Mouse (Mus musculus) embryonic facial prominence, embryonic 11.5 days (tissue): ENCODE results near the gene Dhodh. TPM values are rescaled to one million over a fixed set of nuclear protein-coding genes. Genes with fewer than 3 reads are reported as not detected.

Experiments
- ATAC-seq: fragments of 200-750 bp; cut with Nextera tagmentation; replicated peaks from 2 replicates; pipeline ENCODE4 v1.8.0; 2017; ENCODE audit warnings: low read depth; ENCODE audit not compliant: insufficient number of reproducible peaks, low FRiP score, low TSS enrichment
- DNase-seq: peaks from one replicate; pipeline ENCODE4 v3.0.0-alpha.2; 2015; ENCODE audit warnings: low spot score
- H3K27ac ChIP-seq: fragments of 300-500 bp; sonication (generic); replicated peaks from 2 replicates; pipeline ENCODE4 v1.5.1; 2014; ENCODE audit warnings: mild to moderate bottlenecking, low read depth, low read length, control low read depth
- H3K27me3 ChIP-seq: fragments of 300-500 bp; sonication (generic); 2 replicates; pipeline ENCODE4 v1.6.1; 2014; ENCODE audit warnings: mild to moderate bottlenecking, low read length, moderate library complexity, mixed read lengths; ENCODE audit not compliant: control insufficient read depth, insufficient read depth
- H3K36me3 ChIP-seq: fragments of 300-500 bp; sonication (generic); replicated peaks from 2 replicates; pipeline ENCODE4 v1.6.1; 2014; ENCODE audit warnings: low read depth, mild to moderate bottlenecking, low read length, moderate library complexity, mixed read lengths; ENCODE audit not compliant: control insufficient read depth, insufficient read depth
- H3K4me1 ChIP-seq: fragments of 300-500 bp; sonication (generic); 2 replicates; pipeline ENCODE4 v1.6.1; 2014; ENCODE audit warnings: low read length, mixed read lengths; ENCODE audit not compliant: control insufficient read depth, insufficient read depth
- H3K4me2 ChIP-seq: fragments of 300-500 bp; sonication (generic); 2 replicates; pipeline ENCODE4 v1.6.1; 2014; ENCODE audit warnings: low read depth, mild to moderate bottlenecking, control low read depth, low read length, moderate library complexity
- H3K4me3 ChIP-seq: fragments of 300-500 bp; sonication (generic); 2 replicates; pipeline ENCODE4 v1.5.1; 2014; ENCODE audit warnings: low read depth, low read length, control low read depth
- H3K9ac ChIP-seq: fragments of 300-500 bp; sonication (generic); replicated peaks from 2 replicates; pipeline ENCODE4 v1.6.1; 2014; ENCODE audit warnings: mild to moderate bottlenecking, control low read depth, low read length
- H3K9me3 ChIP-seq: fragments of 300-500 bp; sonication (generic); replicated peaks from 2 replicates; pipeline ENCODE4 v1.6.1; 2016; ENCODE audit warnings: mild to moderate bottlenecking, low read length, inconsistent platforms, mixed read lengths; ENCODE audit not compliant: control insufficient read depth
- WGBS: fragments of 180-500 bp; shearing (Covaris S2); extraction: QIAGEN DNeasy Blood & Tissue Kit; methylation state at CpG from one replicate; pipeline ENCODE4 v1.1.7; 2014; 5-methylcytosine and 5-hydroxymethylcytosine counted together
- polyA plus RNA-seq: library from polyadenylated mRNA; unstranded; fragments of >200 nt; fragmentation: Nextera tagmentation; extraction: Ambion mirVana; gene quantifications from 2 replicates; pipeline ENCODE4 v1.2.1, GENCODE M21; 2014

Dhodh gene
- polyA plus RNA-seq: 41.5 and 44.6 TPM in 2 replicates

GRCm38 (mm10) chr8:109608271-109609152 lies at the start of gene Dhodh:
TSS of gene Dhodh (minus strand) at chr8:109608673.
- no peaks in the 10 kb centered on the region for H3K27me3 ChIP-seq
- peak within 1 kb of the TSS; percentile 84 for H3K9ac ChIP-seq
- WGBS: under 1% methylated on average over 42 of the region's 42 CpGs
- peak within 1 kb of the TSS; percentile 70 for H3K4me2 ChIP-seq
- peak within 1 kb of the TSS; percentile 46 for H3K4me3 ChIP-seq
- peak within 1 kb of the TSS; percentile 94 for H3K27ac ChIP-seq
- H3K9me3 ChIP-seq: no peaks in the 10 kb centered on the region
- no peaks in the 10 kb centered on the region; the same call in none of the 2 replicates for H3K36me3 ChIP-seq
- DNase-seq (peak; percentile 97), ATAC-seq (peak; percentile 98)
- H3K4me1 ChIP-seq: no peaks in the 10 kb centered on the region; the same call in 1 of the 2 replicates

GRCm38 (mm10) chr8:109656860-109657259 lies 48.4 kb upstream of the Dhodh start:
- H3K27ac ChIP-seq: no peak overlapping the region
- no peak overlapping the region for H3K4me3 ChIP-seq
- DNase-seq (no peak), ATAC-seq (no peak)
- no peaks in the 10 kb centered on the region for H3K4me1 ChIP-seq
- no peaks in the 10 kb centered on the region for H3K36me3 ChIP-seq
- WGBS: 87% methylated on average over 3 of the region's 3 CpGs
- no peak overlapping the region for H3K9ac ChIP-seq
- no peak overlapping the region for H3K4me2 ChIP-seq
- no peaks in the 10 kb centered on the region for H3K9me3 ChIP-seq
- H3K27me3 ChIP-seq: no peaks in the 10 kb centered on the region

GRCm38 (mm10) chr8:109650801-109651200 lies 42.3 kb upstream of the Dhodh start:
- ATAC-seq: no peak
- Histone ChIP-seq H3K4me2 (no peak overlapping the region), H3K27me3 (no peaks in the 10 kb centered on the region), H3K9me3 (no peaks in the 10 kb centered on the region), H3K27ac (no peak overlapping the region), H3K4me3 (no peak overlapping the region), H3K4me1 (no peaks in the 10 kb centered on the region), H3K9ac (no peak overlapping the region), H3K36me3 (no peaks in the 10 kb centered on the region)
- 75% methylated on average over 10 of the region's 10 CpGs for WGBS
- no peak for DNase-seq

GRCm38 (mm10) chr8:109648469-109648868 lies 40.0 kb upstream of the Dhodh start:
- Histone ChIP-seq H3K36me3 (no peaks in the 10 kb centered on the region), H3K4me3 (no peak overlapping the region), H3K9ac (no peak overlapping the region), H3K27me3 (no peaks in the 10 kb centered on the region), H3K9me3 (no peaks in the 10 kb centered on the region), H3K4me2 (no peak overlapping the region), H3K27ac (no peak overlapping the region), H3K4me1 (no peaks in the 10 kb centered on the region)
- ATAC-seq (no peak), DNase-seq (no peak)
- 85% methylated on average over 7 of the region's 7 CpGs for WGBS

GRCm38 (mm10) chr8:109647331-109647730 lies 38.9 kb upstream of the Dhodh start:
- Histone ChIP-seq H3K4me1 (no peaks in the 10 kb centered on the region), H3K27me3 (no peaks in the 10 kb centered on the region), H3K27ac (no peak overlapping the region), H3K4me3 (no peak overlapping the region), H3K9me3 (no peaks in the 10 kb centered on the region), H3K36me3 (no peaks in the 10 kb centered on the region), H3K9ac (no peak overlapping the region), H3K4me2 (no peak overlapping the region)
- WGBS: 67% methylated on average over 11 of the region's 11 CpGs
- DNase-seq: peak; percentile 17
- ATAC-seq: no peak

- no peak overlapping the region for H3K4me2 ChIP-seq
- H3K9me3 ChIP-seq: no peaks in the 10 kb centered on the region
- no peak overlapping the region for H3K4me3 ChIP-seq
- H3K9ac ChIP-seq: no peak overlapping the region
- H3K36me3 ChIP-seq: no peaks in the 10 kb centered on the region
- no peak for ATAC-seq
- DNase-seq: no peak
- no peaks in the 10 kb centered on the region for H3K4me1 ChIP-seq
- 71% methylated on average over 5 of the region's 5 CpGs for WGBS
- H3K27me3 ChIP-seq: no peaks in the 10 kb centered on the region
- no peak overlapping the region for H3K27ac ChIP-seq
Observed at GRCm38 (mm10) chr8:109641236-109641635, 32.8 kb upstream of the Dhodh start.

- Histone ChIP-seq H3K4me2 (no peak overlapping the region), H3K27me3 (no peaks in the 10 kb centered on the region), H3K9ac (no peak overlapping the region), H3K27ac (no peak overlapping the region), H3K4me1 (no peaks in the 10 kb centered on the region), H3K36me3 (no peaks in the 10 kb centered on the region), H3K4me3 (no peak overlapping the region), H3K9me3 (no peaks in the 10 kb centered on the region)
- ATAC-seq (no peak), DNase-seq (no peak)
- WGBS: 70% methylated on average over 7 of the region's 7 CpGs
Observed at GRCm38 (mm10) chr8:109640410-109640809, 31.9 kb upstream of the Dhodh start.

- ATAC-seq: no peak
- no peaks in the 10 kb centered on the region for H3K9me3 ChIP-seq
- H3K4me3 ChIP-seq: no peak overlapping the region
- H3K4me2 ChIP-seq: no peak overlapping the region
- H3K4me1 ChIP-seq: no peaks in the 10 kb centered on the region
- no peak overlapping the region for H3K27ac ChIP-seq
- no peak for DNase-seq
- H3K36me3 ChIP-seq: no peaks in the 10 kb centered on the region
- H3K9ac ChIP-seq: no peak overlapping the region
- WGBS: 78% methylated on average over 5 of the region's 5 CpGs
- no peaks in the 10 kb centered on the region for H3K27me3 ChIP-seq
Observed at GRCm38 (mm10) chr8:109638851-109639250, 30.4 kb upstream of the Dhodh start.
